Comparison of ENCODE assay signal across 18 mouse cellular contexts in the genomic region with DNA sequence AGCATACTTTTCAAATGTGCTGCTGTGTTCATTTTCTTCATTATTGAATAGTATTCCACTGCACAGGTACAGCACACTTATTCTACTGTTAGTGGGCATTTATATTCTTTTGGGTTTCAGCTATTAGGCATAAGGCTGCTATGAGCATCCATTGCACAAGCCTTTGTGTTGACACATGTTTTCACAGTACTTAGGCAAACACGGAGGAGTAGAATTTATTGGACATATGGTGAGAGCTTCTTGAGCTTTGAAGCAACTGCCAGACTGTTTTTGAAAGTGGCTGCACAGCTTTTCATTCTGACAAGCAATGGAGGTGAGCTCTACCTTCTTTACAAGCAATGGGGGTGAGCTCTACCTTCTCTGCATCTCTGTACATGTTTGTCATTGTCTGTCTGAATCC. TPM values are rescaled to one million over a fixed set of nuclear protein-coding genes. Genes with fewer than 3 reads are reported as not detected.
"Had no signal": no experiment of that assay in that cellular context is flagged by ENCODE, and none has a peak within 500 bp of the region (broad histone marks: within the 10 kb centered on the region; RNA-seq: fewer than 3 reads in every experiment).

No protein-coding gene starts in this region.

- DNase-seq: kidney, adult 2 months; kidney, postnatal 25 days; liver; lung, adult 18-20 months; lung, postnatal 10 days; lung, postnatal 36 days; midbrain, embryonic 14.5 days; thymus, postnatal 25 days had no signal

- H3K4me2 ChIP-seq: limb, embryonic 13.5 days; liver, embryonic 12.5 days; liver, embryonic 15.5 days; lung, embryonic 15.5 days; midbrain, embryonic 11.5 days had no signal

- H3K36me3 ChIP-seq: limb, embryonic 10.5 days; limb, embryonic 13.5 days; liver, embryonic 12.5 days; liver, embryonic 15.5 days; lung, embryonic 15.5 days had no signal

- H3K4me1 ChIP-seq: limb, embryonic 10.5 days; limb, embryonic 13.5 days; liver, embryonic 12.5 days; liver, embryonic 15.5 days; lung, embryonic 15.5 days had no signal

- H3K27ac ChIP-seq: kidney, postnatal 0 days; limb, embryonic 10.5 days; limb, embryonic 13.5 days; liver, embryonic 12.5 days; liver, embryonic 15.5 days; lung, embryonic 15.5 days; stomach, postnatal 0 days had no signal

- H3K4me3 ChIP-seq: limb, embryonic 10.5 days; limb, embryonic 13.5 days; liver, embryonic 12.5 days; liver, embryonic 15.5 days; lung, embryonic 15.5 days had no signal

- H3K27me3 ChIP-seq: limb, embryonic 13.5 days; liver, embryonic 12.5 days; liver, embryonic 15.5 days; lung, embryonic 15.5 days had no signal

- ATAC-seq: intestine, postnatal 0 days; liver, embryonic 12.5 days had no signal

- H3K9me3 ChIP-seq: limb, embryonic 10.5 days; limb, embryonic 13.5 days; liver, embryonic 12.5 days; liver, embryonic 15.5 days; lung, embryonic 15.5 days had no signal

- H3K9ac ChIP-seq: limb, embryonic 13.5 days; liver, embryonic 12.5 days; liver, embryonic 15.5 days; lung, embryonic 15.5 days had no signal

RNA-seq across cellular contexts. Expression of a gene that starts 49.5 kb away (rescaled TPM):
- total RNA-seq: megakaryocyte-erythroid progenitor cell, adult 5-6 weeks had no signal
